Mouse (Mus musculus) MEL (cell line): Measurements from ENCODE around the gene Mettl27. TPM values are rescaled to one million over a fixed set of nuclear protein-coding genes. Genes with fewer than 3 reads are reported as not detected.

Source experiments
- DNase-seq: peaks from one replicate; pipeline ENCODE4 v3.0.0; 2011; ENCODE audit warnings: low read depth, low spot score
- H3K27ac ChIP-seq: 2 replicates; pipeline ENCODE4 v1.5.1; 2012; ENCODE audit warnings: low read depth, mild to moderate bottlenecking, control low read depth, low read length, moderate library complexity; ENCODE audit not compliant: control insufficient read depth
- H3K27me3 ChIP-seq, 2 experiments: fragments of 150-350 bp in 1 of 2; sonication (generic) in 1 of 2; 2 replicates each; pipeline ENCODE4 v1.6.1; 2012; ENCODE audit warnings: low read length in 2 of 2, mild to moderate bottlenecking in 2 of 2, improper control_type of control experiment in 1 of 2, moderate library complexity in 1 of 2; ENCODE audit not compliant: insufficient read depth in 2 of 2, control insufficient read depth in 1 of 2
- H3K36me3 ChIP-seq, 2 experiments: 2 replicates each; pipeline ENCODE4 v1.6.1; 2012 to 2014; ENCODE audit warnings: low read length in 2 of 2, improper control_type of control experiment in 1 of 2, inconsistent platforms in 1 of 2, mild to moderate bottlenecking in 1 of 2; ENCODE audit not compliant: insufficient read depth in 2 of 2, control insufficient read depth in 1 of 2
- H3K4me1 ChIP-seq, 2 experiments: fragments of 150-350 bp in 1 of 2; sonication (generic) in 1 of 2; 2 replicates each; pipeline ENCODE4 v1.6.1; 2012; ENCODE audit warnings: low read length in 2 of 2, improper control_type of control experiment in 1 of 2, mild to moderate bottlenecking in 1 of 2; ENCODE audit not compliant: insufficient read depth in 2 of 2, control insufficient read depth in 1 of 2
- H3K4me3 ChIP-seq, 2 experiments: fragments of 150-350 bp in 1 of 2; sonication (generic) in 1 of 2; 2 replicates each; pipeline ENCODE4 v1.5.1; 2012; ENCODE audit warnings: low read depth in 2 of 2, low read length in 2 of 2, mild to moderate bottlenecking in 2 of 2, moderate library complexity in 2 of 2, control low read depth in 1 of 2, improper control_type of control experiment in 1 of 2; ENCODE audit not compliant: control insufficient read depth in 1 of 2, insufficient read depth in 1 of 2
- H3K79me2 ChIP-seq: 2 replicates; pipeline ENCODE4 v1.6.1; 2012; ENCODE audit warnings: mild to moderate bottlenecking, low read length, moderate library complexity; ENCODE audit not compliant: control insufficient read depth, poor library complexity, insufficient read depth
- H3K9ac ChIP-seq: 2 replicates; pipeline ENCODE4 v1.6.1; 2012; ENCODE audit warnings: low read depth, mild to moderate bottlenecking, control low read depth, low read length, moderate library complexity; ENCODE audit not compliant: control insufficient read depth, poor library complexity, severe bottlenecking
- H3K9me3 ChIP-seq: fragments of 150-350 bp; sonication (generic); replicated peaks from 2 replicates; pipeline ENCODE4 v1.6.1; 2012; ENCODE audit warnings: mild to moderate bottlenecking, low read length, improper control_type of control experiment, moderate library complexity; ENCODE audit not compliant: insufficient read depth
- BHLHE40 ChIP-seq: IDR thresholded peaks from 2 replicates; pipeline ENCODE4 v1.6.1; 2012; ENCODE audit warnings: low read depth, mild to moderate bottlenecking, inconsistent platforms, low read length, improper control_type of control experiment, borderline replicate concordance
- CHD1 ChIP-seq: IDR thresholded peaks from 2 replicates; pipeline ENCODE4 v1.6.1; 2012; ENCODE audit warnings: low read depth, mild to moderate bottlenecking, inconsistent platforms, low read length, improper control_type of control experiment
- CHD2 ChIP-seq: IDR thresholded peaks from 2 replicates; pipeline ENCODE4 v1.6.1; 2011; ENCODE audit warnings: low read length, improper control_type of control experiment
- CTCF ChIP-seq, 3 experiments: IDR thresholded peaks in 2 of 3; conservative IDR thresholded peaks in 1 of 3; 2 replicates each; pipeline ENCODE4 v1.5.1; 2011 to 2012; ENCODE audit warnings: low read length in 3 of 3, low read depth in 2 of 3, mild to moderate bottlenecking in 2 of 3, improper control_type of control experiment in 1 of 3, inconsistent platforms in 1 of 3, mixed read lengths in 1 of 3, moderate library complexity in 1 of 3; ENCODE audit not compliant: control insufficient read depth in 1 of 3, insufficient read depth in 1 of 3, poor library complexity in 1 of 3, severe bottlenecking in 1 of 3
- E2F4 ChIP-seq: IDR thresholded peaks from 2 replicates; pipeline ENCODE4 v1.6.1; 2011; ENCODE audit warnings: low read depth, low read length, improper control_type of control experiment, borderline replicate concordance
- ELF1 ChIP-seq: IDR thresholded peaks from 2 replicates; pipeline ENCODE4 v1.6.1; 2014; ENCODE audit warnings: low read depth, mild to moderate bottlenecking, inconsistent platforms, low read length, improper control_type of control experiment, moderate library complexity
- EP300 ChIP-seq, 2 experiments: IDR thresholded peaks; 2 replicates each; pipeline ENCODE4 v1.6.1; 2011; ENCODE audit warnings: improper control_type of control experiment in 2 of 2, low read length in 2 of 2, low read depth in 1 of 2, mild to moderate bottlenecking in 1 of 2
- ETS1 ChIP-seq: IDR thresholded peaks from 2 replicates; pipeline ENCODE4 v1.6.1; 2012; ENCODE audit warnings: low read depth, mild to moderate bottlenecking, inconsistent platforms, low read length, improper control_type of control experiment, moderate library complexity
- GABPA ChIP-seq: IDR thresholded peaks from 2 replicates; pipeline ENCODE4 v1.6.1; 2012; ENCODE audit warnings: low read depth, mild to moderate bottlenecking, inconsistent platforms, low read length, improper control_type of control experiment, moderate library complexity
- GATA1 ChIP-seq: IDR thresholded peaks from 2 replicates; pipeline ENCODE4 v1.6.1; 2011; ENCODE audit warnings: low read depth, low read length, improper control_type of control experiment
- HCFC1 ChIP-seq: IDR thresholded peaks from 2 replicates; pipeline ENCODE4 v1.6.1; 2012; ENCODE audit warnings: low read depth, mild to moderate bottlenecking, inconsistent platforms, low read length, improper control_type of control experiment, moderate library complexity
- JUND ChIP-seq: IDR thresholded peaks from 2 replicates; pipeline ENCODE4 v1.6.1; 2011; ENCODE audit warnings: low read depth, mild to moderate bottlenecking, improper control_type of control experiment, low read length
- KAT2A ChIP-seq: conservative IDR thresholded peaks from 2 replicates; pipeline ENCODE4 v1.6.1; 2012; ENCODE audit warnings: low read depth, low read length, improper control_type of control experiment, inconsistent platforms
- MAFK ChIP-seq: IDR thresholded peaks from 2 replicates; pipeline ENCODE4 v1.6.1; 2011; ENCODE audit warnings: low read depth, mild to moderate bottlenecking, low read length, improper control_type of control experiment, borderline replicate concordance
- MAX ChIP-seq: IDR thresholded peaks from 2 replicates; pipeline ENCODE4 v1.6.1; 2011; ENCODE audit warnings: low read length, improper control_type of control experiment
- MAZ ChIP-seq: IDR thresholded peaks from 2 replicates; pipeline ENCODE4 v1.6.1; 2012; ENCODE audit warnings: low read depth, mild to moderate bottlenecking, inconsistent platforms, low read length, improper control_type of control experiment
- MEF2A ChIP-seq: IDR thresholded peaks from 2 replicates; pipeline ENCODE4 v1.6.1; 2014; ENCODE audit warnings: low read depth, mild to moderate bottlenecking, inconsistent platforms, low read length, improper control_type of control experiment; ENCODE audit not compliant: poor library complexity, insufficient replicate concordance, severe bottlenecking; ENCODE audit errors: extremely low read depth
- MXI1 ChIP-seq: IDR thresholded peaks from 2 replicates; pipeline ENCODE4 v1.6.1; 2011; ENCODE audit warnings: mild to moderate bottlenecking, low read depth, low read length, improper control_type of control experiment
- MYB ChIP-seq: IDR thresholded peaks from 2 replicates; pipeline ENCODE4 v1.6.1; 2011; ENCODE audit warnings: mild to moderate bottlenecking, low read depth, low read length, improper control_type of control experiment
- MYC ChIP-seq: IDR thresholded peaks from 2 replicates; pipeline ENCODE4 v1.6.1; 2011; ENCODE audit warnings: low read depth, mild to moderate bottlenecking, low read length, improper control_type of control experiment, moderate library complexity
- NELFE ChIP-seq: IDR thresholded peaks from 2 replicates; pipeline ENCODE4 v1.6.1; 2011; ENCODE audit warnings: low read depth, low read length, improper control_type of control experiment
- NRF1 ChIP-seq: IDR thresholded peaks from 2 replicates; pipeline ENCODE4 v1.6.1; 2014; ENCODE audit warnings: low read depth, mild to moderate bottlenecking, inconsistent platforms, low read length, improper control_type of control experiment, moderate library complexity; ENCODE audit not compliant: poor library complexity, insufficient read depth, severe bottlenecking
- POLR2A ChIP-seq, 2 experiments: IDR thresholded peaks; 2 replicates each; pipeline ENCODE4 v1.6.1; 2011 to 2012; ENCODE audit warnings: low read length in 2 of 2, mild to moderate bottlenecking in 2 of 2, control low read depth in 1 of 2, improper control_type of control experiment in 1 of 2, low read depth in 1 of 2, moderate library complexity in 1 of 2; ENCODE audit not compliant: control insufficient read depth in 1 of 2, insufficient read depth in 1 of 2, poor library complexity in 1 of 2
- POLR2AphosphoS2 ChIP-seq: IDR thresholded peaks from 2 replicates; pipeline ENCODE4 v1.6.1; 2011; ENCODE audit warnings: low read length, improper control_type of control experiment
- POLR2AphosphoS5 ChIP-seq: IDR thresholded peaks from 2 replicates; pipeline ENCODE4 v1.6.1; 2012; ENCODE audit warnings: low read depth, borderline replicate concordance, mild to moderate bottlenecking, inconsistent platforms, low read length, moderate library complexity, mixed read lengths
- RCOR1 ChIP-seq: IDR thresholded peaks from 2 replicates; pipeline ENCODE4 v1.6.1; 2012; ENCODE audit warnings: low read depth, mild to moderate bottlenecking, inconsistent platforms, low read length, improper control_type of control experiment
- SIN3A ChIP-seq: IDR thresholded peaks from 2 replicates; pipeline ENCODE4 v1.6.1; 2012; ENCODE audit warnings: low read length, improper control_type of control experiment, inconsistent platforms
- SMC3 ChIP-seq: IDR thresholded peaks from 2 replicates; pipeline ENCODE4 v1.6.1; 2011; ENCODE audit warnings: low read depth, low read length, improper control_type of control experiment
- TAL1 ChIP-seq: IDR thresholded peaks from 2 replicates; pipeline ENCODE4 v1.6.1; 2012; ENCODE audit warnings: mild to moderate bottlenecking, inconsistent platforms, low read length, moderate library complexity, mixed read lengths
- TBP ChIP-seq: IDR thresholded peaks from 2 replicates; pipeline ENCODE4 v1.8.0; 2011; ENCODE audit warnings: low read depth, low read length, improper control_type of control experiment
- TCF12 ChIP-seq: IDR thresholded peaks from 2 replicates; pipeline ENCODE4 v1.6.1; 2014; ENCODE audit warnings: low read depth, mild to moderate bottlenecking, inconsistent platforms, low read length, improper control_type of control experiment, moderate library complexity
- UBTF ChIP-seq: IDR thresholded peaks from 2 replicates; pipeline ENCODE4 v1.6.1; 2012; ENCODE audit warnings: low read depth, mild to moderate bottlenecking, inconsistent platforms, low read length, improper control_type of control experiment, moderate library complexity, borderline replicate concordance; ENCODE audit not compliant: insufficient read depth
- USF1 ChIP-seq: IDR thresholded peaks from 2 replicates; pipeline ENCODE4 v1.6.1; 2014; ENCODE audit warnings: low read depth, mild to moderate bottlenecking, inconsistent platforms, low read length, improper control_type of control experiment, moderate library complexity
- USF2 ChIP-seq, 2 experiments: IDR thresholded peaks; 2 replicates each; pipeline ENCODE4 v1.6.1; 2011 to 2012; ENCODE audit warnings: improper control_type of control experiment in 2 of 2, low read length in 2 of 2, borderline replicate concordance in 1 of 2, inconsistent platforms in 1 of 2, low read depth in 1 of 2, mild to moderate bottlenecking in 1 of 2; ENCODE audit not compliant: insufficient read depth in 1 of 2
- ZC3H11A ChIP-seq: IDR thresholded peaks from 2 replicates; pipeline ENCODE4 v1.6.1; 2012; ENCODE audit warnings: low read depth, mild to moderate bottlenecking, inconsistent platforms, low read length, improper control_type of control experiment
- ZKSCAN1 ChIP-seq: IDR thresholded peaks from 2 replicates; pipeline ENCODE4 v1.6.1; 2012; ENCODE audit warnings: low read depth, mild to moderate bottlenecking, inconsistent platforms, low read length, improper control_type of control experiment, moderate library complexity
- ZMIZ1 ChIP-seq: IDR thresholded peaks from 2 replicates; pipeline ENCODE4 v1.6.1; 2012; ENCODE audit warnings: low read depth, mild to moderate bottlenecking, inconsistent platforms, low read length, improper control_type of control experiment, moderate library complexity
- ZNF384 ChIP-seq: IDR thresholded peaks from 2 replicates; pipeline ENCODE4 v1.6.1; 2012; ENCODE audit warnings: low read depth, mild to moderate bottlenecking, inconsistent platforms, low read length, improper control_type of control experiment
- polyA plus RNA-seq, 2 experiments: library from polyadenylated mRNA; stranded (reverse) in 1 of 2; unstranded in 1 of 2; fragments of >175 nt in 1 of 2; fragments of >200 nt in 1 of 2; gene quantifications; 2 replicates each; pipeline versions ENCODE4 v1.2.1 to v1.2.4; 2012; ENCODE audit warnings: low replicate concordance in 2 of 2, low read depth in 1 of 2; ENCODE audit not compliant: insufficient read length in 2 of 2, insufficient read depth in 1 of 2, missing spikeins in 1 of 2
- total RNA-seq: library from RNA; depleted of rRNA; stranded (reverse); fragments of 300-350 nt; gene quantifications from 2 replicates; pipeline ENCODE4 v1.2.3, GENCODE M21; 2012

The Mettl27 gene
- total and polyA plus RNA-seq, 3 experiments = 0.96 to 3.1 TPM; not detected in 1

DNA sequence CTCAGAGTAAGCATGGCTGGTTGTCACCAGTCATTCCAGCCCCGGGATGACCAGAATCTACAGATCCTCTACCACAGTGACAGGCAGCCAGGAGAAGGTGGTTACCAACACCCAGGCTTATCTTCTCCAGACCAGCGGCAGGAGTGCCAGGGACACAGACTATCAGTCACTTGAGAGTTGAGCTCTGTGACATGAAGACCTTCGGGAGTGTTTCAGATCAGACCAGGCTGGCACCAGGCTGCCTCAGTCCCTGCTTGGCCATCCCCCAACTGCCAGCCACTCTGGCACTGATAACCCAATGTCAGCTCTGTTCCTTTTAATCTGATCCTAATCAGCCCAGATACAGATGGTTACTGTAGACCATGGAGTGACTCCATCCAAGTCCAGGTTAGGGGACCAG lies 13.1 kb upstream of the Mettl27 start:
- Histone ChIP-seq H3K9ac (no peak overlapping the region), H3K4me3 (0 out of 4 replicates have a peak overlapping the region, but pooled peaks of 1 of the 2 experiments have one; percentile 29)
- no peak for TF ChIP-seq JUND
- peak; percentile 62; the same call in 1 of the 2 replicates for TF ChIP-seq SIN3A
- peak in 1 of 2 experiments; percentile 67; a peak in 2 of 4 replicates for TF ChIP-seq EP300 (IDR thresholded peaks at IDR 0.05; ENCODE audit: low read depth in 1 of 2, low read length in 2 of 2)
- no peak for TF ChIP-seq CHD2
- no peak for TF ChIP-seq MYB
- no peak for TF ChIP-seq MAFK
- TF ChIP-seq E2F4 = no peak
- TF ChIP-seq POLR2A (IDR thresholded peaks at IDR 0.05; ENCODE audit: control insufficient read depth in 1 of 2, insufficient read depth in 1 of 2, low read depth in 1 of 2, low read length in 2 of 2, poor library complexity in 1 of 2) = no peak
- TF ChIP-seq POLR2AphosphoS5 = no peak
- no peak for TF ChIP-seq GABPA
- peak; percentile 58; the same call in 1 of the 2 replicates for TF ChIP-seq ETS1
- TF ChIP-seq MYC = no peak
- no peak for TF ChIP-seq KAT2A
- no peak for TF ChIP-seq USF2 (IDR thresholded peaks at IDR 0.05; ENCODE audit: borderline replicate concordance in 1 of 2, insufficient read depth in 1 of 2, low read depth in 1 of 2, low read length in 2 of 2)
- no peak for TF ChIP-seq MAZ
- no peak for TF ChIP-seq ZC3H11A
- TF ChIP-seq MXI1 = peak; percentile 65; the same call in 1 of the 2 replicates
- peak; percentile 69 for TF ChIP-seq TAL1
- peak; percentile 74 for TF ChIP-seq TCF12
- no peak for TF ChIP-seq CTCF (IDR thresholded peaks at IDR 0.05 in 2 of 3, conservative IDR thresholded peaks at IDR 0.05 in 1 of 3; ENCODE audit: control insufficient read depth in 1 of 3, insufficient read depth in 1 of 3, low read depth in 2 of 3, low read length in 3 of 3, poor library complexity in 1 of 3, severe bottlenecking in 1 of 3)
- TF ChIP-seq GATA1 = peak; percentile 67
- no peak for TF ChIP-seq ZNF384
- TF ChIP-seq RCOR1 = no peak
- no peak for TF ChIP-seq HCFC1
- TF ChIP-seq TBP = no peak
- no peak for TF ChIP-seq MAX
- TF ChIP-seq MEF2A = no peak
- TF ChIP-seq NRF1 = no peak
- no peak for TF ChIP-seq ZMIZ1
- TF ChIP-seq ZKSCAN1 = no peak
- TF ChIP-seq BHLHE40 = no peak
- no peak for TF ChIP-seq CHD1
- TF ChIP-seq ELF1 = no peak
- no peak for TF ChIP-seq POLR2AphosphoS2
- no peak for TF ChIP-seq SMC3
- TF ChIP-seq USF1 = no peak
- no peak for TF ChIP-seq UBTF
- no peak for TF ChIP-seq NELFE

More for the DNA sequence above, 13.1 kb upstream of the Mettl27 start:
- peaks cover 20 to 54% of the 10 kb centered on the region in 2 experiments for H3K4me1 ChIP-seq
- H3K36me3 ChIP-seq = peaks cover 0 to 44% of the 10 kb centered on the region in 2 experiments; a peak in 2 of 4 replicates
- peak; percentile 56 for DNase-seq
- H3K9me3 ChIP-seq = no peaks in the 10 kb centered on the region
- peak overlapping the region; percentile 24; the same call in 1 of the 2 replicates for H3K27ac ChIP-seq
- H3K27me3 ChIP-seq = no peaks in the 10 kb centered on the region
- no peaks in the 10 kb centered on the region for H3K79me2 ChIP-seq
